Mouse (Mus musculus) megakaryocyte-erythroid progenitor cell, adult 5-6 weeks (primary cell): ENCODE data around the gene Stx19. TPM values are rescaled to one million over a fixed set of nuclear protein-coding genes. Genes with fewer than 3 reads are reported as not detected.
A peak's percentile ranks its signal among the peaks of the same experiment; 100 is the strongest.

Source experiments
- ATAC-seq: replicated peaks from 2 replicates; pipeline ENCODE4 v1.8.0; 2016; ENCODE audit warnings: mild to moderate bottlenecking, inconsistent platforms; ENCODE audit not compliant: severe bottlenecking, poor library complexity, low FRiP score, low TSS enrichment
- total RNA-seq, 2 experiments: library from RNA; stranded (forward) in 1 of 2; stranded (reverse) in 1 of 2; fragments of 200-1000, 215-1000 nt in 1 of 2; fragments of >200 nt in 1 of 2; fragmentation: Nextera tagmentation in 1 of 2; gene quantifications; 2 replicates each; pipeline ENCODE4 v1.2.3; 2014 to 2017

Gene Stx19
- total RNA-seq (2014; fragmentation: Nextera tagmentation) (not detected in 2 replicates), total RNA-seq (2017) (not detected in 2 replicates)

DNA sequence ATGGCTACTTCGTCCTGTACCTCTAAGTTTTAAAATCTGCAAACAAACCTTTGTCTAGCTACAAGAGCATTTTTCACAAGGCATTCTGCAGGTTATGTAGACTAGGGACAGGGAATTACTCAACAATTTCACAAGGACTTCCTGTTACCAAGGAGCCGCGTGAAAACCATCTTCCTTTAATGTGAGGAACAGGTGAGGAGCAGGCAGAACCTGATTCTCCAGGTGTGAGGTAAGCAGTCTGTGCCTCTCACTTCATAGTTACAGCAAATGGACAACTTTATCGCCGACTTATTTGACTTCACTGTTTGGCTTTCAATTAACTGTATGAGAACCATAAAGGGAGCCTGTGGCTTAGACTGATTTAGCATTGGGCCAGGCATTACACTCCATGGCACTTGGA lies at the start of gene Stx19:
TSS of gene Stx19 (plus strand) at position 186 of the 400 bp plus-strand sequence.
- ATAC-seq = no peak

DNA sequence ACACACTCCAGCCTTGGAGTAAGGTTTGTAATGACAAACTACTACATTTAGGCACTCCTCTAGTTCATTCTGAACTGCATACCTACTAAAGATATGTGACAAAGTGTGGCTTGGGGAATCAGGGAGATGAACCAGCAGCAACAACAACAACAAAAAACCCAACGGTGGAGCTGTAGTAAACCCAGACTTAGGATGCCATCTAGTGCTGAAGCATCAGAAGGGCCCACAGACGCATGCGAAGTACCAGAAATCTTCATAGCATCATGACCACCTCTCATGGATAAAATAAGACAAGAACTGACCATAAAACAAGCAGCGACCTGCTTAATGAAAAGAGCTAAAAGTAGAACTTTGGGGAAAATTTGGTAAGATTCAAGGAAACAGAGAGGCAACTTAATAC lies 41.0 kb upstream of the Stx19 start:
- no peak for ATAC-seq

DNA sequence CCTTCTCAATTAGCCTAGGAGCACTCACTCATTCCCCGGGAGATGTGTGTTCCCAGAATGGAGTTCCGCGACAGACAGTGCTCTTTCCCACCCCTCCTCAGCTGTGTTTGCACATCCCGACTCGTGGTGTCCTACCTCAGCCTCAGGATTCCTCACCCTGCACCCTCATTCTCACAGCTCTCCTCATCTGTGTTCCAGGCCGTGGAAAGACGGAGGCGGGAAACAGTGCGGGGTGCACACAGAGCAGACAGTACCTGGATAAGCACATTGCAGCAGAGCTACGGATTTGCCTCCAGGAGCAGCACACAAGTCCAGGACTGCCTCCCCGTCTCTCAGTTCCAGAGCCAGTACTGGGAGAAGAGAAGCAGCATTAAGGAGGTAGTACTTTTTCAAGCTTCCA lies 38.4 kb upstream of the Stx19 start:
- no peak for ATAC-seq

GRCm38 (mm10) chr16:62778282-62778681 lies 36.2 kb upstream of the Stx19 start:
- no peak for ATAC-seq

DNA sequence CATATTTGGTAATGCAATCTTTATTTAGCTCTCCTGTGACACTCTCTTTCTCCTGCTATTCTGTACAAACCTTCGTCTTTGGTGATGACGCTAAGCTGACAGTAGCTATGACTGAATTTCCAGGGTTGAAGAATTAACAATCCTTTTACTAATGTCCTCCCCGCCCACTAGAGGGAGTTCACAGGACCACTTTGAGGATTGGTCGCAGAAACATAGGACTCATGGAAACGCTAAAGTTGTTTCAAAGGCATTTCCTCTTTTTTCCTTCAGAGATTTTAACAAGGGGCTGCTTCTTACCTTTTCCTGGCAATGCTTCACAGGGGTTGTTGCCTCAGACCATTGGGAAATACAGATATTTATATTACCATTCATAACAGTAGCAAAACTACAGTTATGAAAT lies 32.2 kb upstream of the Stx19 start:
- ATAC-seq = no peak

- peak; percentile 97 for ATAC-seq
Observed at GRCm38 (mm10) chr16:62786621-62787331, 27.7 kb upstream of the Stx19 start, which contains the start of gene Nsun3. Nsun3 (minus strand) TSS chr16:62786818.

- no peak for ATAC-seq
Observed at GRCm38 (mm10) chr16:62796608-62797007, 17.9 kb upstream of the Stx19 start.

GRCm38 (mm10) chr16:62798808-62799207 lies 15.7 kb upstream of the Stx19 start:
- ATAC-seq = no peak

GRCm38 (mm10) chr16:62799426-62799825 lies 15.1 kb upstream of the Stx19 start:
- ATAC-seq = no peak

- ATAC-seq = no peak
Observed at GRCm38 (mm10) chr16:62799839-62800238, 14.6 kb upstream of the Stx19 start.

DNA sequence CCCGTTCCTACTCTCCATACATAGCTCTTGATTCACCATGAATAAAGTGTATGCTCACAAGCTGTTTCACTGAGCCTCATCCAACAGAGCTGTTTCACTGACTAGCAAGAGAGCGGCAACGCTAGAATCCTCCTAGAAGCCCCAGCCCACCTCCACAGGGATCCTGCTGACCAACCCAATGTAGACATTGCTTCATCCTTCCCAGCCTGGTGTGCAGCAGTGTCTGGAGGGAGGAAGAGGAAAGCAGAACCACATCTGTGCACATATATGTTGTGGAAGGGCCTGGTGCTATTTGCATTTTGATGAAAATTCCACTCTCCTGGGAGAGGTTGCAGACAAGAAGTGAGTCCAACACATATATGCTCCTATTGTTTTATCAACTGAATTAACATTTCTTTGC lies 9.9 kb upstream of the Stx19 start:
- no peak for ATAC-seq

- ATAC-seq = peak; percentile 18; the same call in 1 of the 2 replicates
Observed at GRCm38 (mm10) chr16:62807249-62807979, 7.1 kb upstream of the Stx19 start.

DNA sequence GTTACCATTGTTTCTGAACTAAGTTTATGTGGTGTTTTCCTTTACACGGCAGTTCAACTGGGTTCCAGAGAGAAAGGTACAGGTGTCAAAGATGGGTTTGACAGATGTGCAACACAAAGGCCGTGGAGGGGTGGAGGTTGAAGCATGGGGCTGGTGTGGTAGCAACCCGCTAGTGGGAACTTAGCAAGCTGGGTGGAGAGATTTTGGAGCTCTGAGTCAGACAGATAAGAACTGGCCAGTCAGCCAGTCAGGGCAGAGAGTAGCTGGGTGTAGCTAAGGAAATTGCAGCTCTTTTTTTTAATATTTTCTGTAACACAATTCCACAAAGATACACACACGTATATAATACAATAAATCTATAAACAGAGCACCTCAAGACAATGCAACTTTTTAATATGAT lies 3.6 kb upstream of the Stx19 start:
- ATAC-seq = peak; percentile 79

DNA sequence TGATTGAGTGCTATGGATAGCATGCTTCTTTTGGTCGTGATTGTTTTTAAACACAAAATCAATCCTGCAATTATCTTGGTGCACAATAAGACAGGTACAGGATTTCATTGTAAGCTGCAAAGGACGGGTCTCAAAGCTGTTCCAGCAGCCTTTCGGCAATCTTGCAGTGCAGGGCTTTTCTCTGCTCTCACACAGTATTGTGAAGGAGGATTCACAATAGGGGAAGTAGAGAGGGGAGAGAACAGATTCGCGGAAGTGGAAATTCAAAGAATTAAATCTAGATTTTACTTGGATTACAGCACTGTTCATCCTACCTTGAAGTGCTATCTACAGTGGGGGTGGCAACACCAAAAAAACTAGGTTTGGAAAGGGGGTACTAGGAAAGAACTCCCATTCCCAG lies 686 bp upstream of the Stx19 start:
- ATAC-seq = no peak

GRCm38 (mm10) chr16:62822472-62822871 lies 8.0 kb downstream of the Stx19 start:
- no peak for ATAC-seq

GRCm38 (mm10) chr16:62826156-62827001 lies 11.9 kb downstream of the Stx19 start:
- peak; percentile 87 for ATAC-seq

DNA sequence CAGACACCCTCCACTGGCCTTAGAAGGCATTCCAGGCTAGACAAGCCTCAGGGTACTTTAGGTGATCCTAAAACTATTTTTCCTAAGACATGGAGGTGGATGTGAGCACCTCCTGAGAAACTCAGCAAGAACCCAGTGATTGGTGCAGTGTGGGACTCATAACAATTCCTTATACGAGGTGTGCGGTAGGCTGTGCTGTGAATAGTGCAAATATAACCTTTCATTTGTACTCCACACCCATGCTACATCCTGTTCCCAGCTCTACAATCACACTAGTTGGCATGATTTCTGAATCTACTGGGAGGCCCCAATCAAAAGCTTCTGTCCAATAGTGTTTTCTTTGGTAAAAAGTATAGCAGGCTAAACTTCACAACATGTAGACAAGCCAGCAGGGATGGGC lies 17.6 kb downstream of the Stx19 start:
- no peak for ATAC-seq

- peak; percentile 80 for ATAC-seq
Observed at GRCm38 (mm10) chr16:62832481-62832880, 18.0 kb downstream of the Stx19 start.

DNA sequence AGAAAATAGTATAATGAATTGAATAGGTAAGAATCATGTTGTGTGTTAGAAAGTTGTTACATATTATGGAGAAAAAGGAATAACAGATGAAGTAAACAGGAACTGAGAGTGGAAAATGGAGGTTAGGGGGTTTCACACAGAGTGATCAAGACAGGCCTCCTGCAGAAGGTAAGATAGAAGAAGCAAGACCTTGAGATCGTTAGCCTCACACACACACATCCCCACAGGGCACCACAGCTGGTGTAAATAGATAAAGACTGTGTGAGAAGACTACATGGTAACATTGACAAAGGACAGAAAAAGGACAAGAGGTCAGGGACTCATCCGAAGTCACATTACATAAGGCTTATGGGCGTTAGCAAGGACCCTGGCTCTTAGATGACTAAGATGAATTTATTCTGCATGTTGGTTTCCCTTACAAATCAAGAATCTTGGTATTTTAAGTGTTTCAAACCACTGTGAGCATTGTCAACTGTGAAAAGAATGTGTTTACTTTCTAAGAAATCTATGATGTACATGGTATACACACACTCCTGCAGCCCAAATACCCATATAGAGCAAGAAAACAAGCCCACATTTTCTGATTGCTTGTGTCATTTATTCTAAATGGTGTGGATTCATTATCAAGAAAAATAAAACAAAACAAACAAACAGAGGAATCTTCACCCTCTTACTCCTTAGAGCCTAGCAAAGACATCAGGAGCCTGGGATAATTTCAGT lies 19.7 kb downstream of the Stx19 start:
- ATAC-seq = peak; percentile 97
